Mouse (Mus musculus): Measurements from ENCODE around the gene Tent5c.

Gene Tent5c

DNA sequence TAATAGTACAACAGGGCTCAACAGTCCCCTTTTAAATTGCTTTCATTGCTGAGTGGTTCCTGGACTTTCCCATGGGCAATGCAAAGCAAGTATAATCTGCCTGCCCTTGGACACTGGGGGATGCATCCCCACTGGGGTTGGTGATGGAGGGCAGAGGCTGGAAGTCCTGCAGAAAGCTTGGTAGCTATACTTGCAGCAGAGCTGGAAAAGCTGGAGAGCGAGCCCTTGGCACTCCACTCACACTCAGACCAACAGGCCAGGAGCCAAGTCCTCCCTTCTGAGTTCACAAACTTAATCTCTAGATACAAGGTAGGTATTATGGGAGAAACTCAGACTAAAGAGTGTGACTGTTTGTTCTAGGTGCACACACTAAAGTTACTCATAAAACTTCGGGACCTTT, 2.1 kb downstream of the Tent5c start:
- DNase-seq (ENCODE audit: low read depth, low spot score): no peak

DNA sequence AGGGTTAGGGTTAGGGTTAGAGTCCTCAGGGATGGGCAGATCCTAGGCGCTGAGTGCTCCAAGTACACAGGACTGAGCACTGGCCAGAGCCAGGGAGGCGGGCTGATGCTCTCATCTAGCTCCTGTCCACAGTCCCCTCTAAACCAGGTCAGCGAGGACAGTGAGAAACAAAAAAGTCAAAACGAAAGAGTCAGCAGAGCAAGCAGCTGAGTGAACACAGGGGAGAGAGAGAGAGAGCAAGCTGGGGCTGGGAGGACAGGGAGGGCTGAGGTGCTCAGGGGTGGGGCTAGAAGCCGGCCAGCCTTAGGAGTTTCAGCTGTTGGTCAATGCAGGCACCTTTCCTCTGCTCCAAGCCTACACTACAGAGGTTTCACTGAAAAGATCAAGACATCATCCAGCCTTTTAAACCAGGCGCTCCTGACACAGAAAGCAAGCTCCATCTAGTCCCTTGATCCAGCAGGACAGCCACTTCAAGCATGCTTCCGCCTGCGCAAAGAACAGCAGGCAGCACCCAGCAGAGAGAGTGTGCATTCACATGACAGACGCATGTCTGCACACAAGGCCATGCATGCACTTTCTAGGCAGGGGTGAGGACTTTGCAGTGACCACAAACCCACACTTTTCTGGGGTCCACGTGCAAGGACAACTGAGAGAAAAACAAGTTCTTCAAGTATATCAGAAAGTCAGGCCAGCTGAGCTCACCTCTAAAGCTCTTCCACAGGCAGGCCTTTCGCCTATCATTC, 3.6 kb downstream of the Tent5c start:
- peak; percentile 30 for DNase-seq (ENCODE audit: low read depth, low spot score)

DNA sequence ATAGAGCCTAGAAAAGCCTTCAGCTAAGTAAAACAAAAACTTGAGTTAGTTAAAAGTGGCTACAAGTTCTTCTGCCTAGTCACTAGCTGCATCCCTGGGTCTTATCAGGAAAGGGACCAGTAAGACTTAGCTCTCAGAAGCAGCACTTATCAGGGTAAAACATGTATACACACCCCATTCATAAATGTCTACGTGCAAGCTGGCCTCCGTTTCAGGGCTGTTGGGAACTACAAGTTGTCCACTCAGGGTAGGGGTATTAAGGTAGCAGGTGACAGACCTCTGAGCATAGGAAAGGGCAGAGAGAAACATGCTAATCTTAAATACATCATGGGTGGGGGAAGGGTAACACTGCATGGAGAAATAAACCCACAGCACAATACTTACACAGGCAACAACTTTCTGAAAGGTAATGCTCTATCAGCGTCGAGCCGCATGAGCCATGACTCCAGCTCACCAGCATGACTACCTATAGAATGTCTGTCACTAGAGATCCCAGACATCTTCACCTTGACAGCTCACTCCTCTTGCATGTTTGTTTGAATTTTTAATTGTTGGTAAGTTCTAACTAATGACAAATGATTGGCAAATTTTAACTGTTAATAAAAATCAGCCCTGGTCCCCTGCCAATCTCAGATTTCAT, 6.0 kb downstream of the Tent5c start:
- no peak for DNase-seq (ENCODE audit: low read depth, low spot score)

DNA sequence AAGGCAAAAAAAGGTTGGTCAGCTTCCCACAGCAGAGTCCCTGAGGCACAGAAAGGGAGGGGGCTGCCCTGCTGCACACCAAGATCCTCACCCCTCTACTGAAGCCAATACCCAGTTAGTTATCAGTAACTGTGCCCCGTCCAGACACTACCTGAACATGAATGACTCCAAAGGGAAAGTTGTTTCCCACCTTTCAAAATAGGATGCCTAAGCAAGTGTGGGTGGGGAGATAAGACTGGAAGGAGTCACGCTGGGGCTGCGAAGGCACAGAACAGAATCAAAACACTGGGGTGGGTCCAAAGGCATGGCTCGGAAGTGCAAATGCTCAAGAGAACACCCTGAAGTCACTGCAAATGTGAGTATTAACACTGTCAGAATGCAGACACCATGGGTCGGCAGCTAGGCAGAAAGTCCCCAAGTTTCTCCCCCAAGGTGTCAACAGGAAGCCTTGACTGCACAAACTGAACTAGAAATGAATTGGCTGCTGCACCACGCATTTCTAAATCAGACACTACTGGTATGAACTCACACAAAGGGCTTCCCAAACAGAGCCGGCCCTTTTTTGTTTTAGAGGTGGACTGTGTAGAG, 6.7 kb downstream of the Tent5c start:
- DNase-seq (ENCODE audit: low read depth, low spot score): peak; percentile 55

DNA sequence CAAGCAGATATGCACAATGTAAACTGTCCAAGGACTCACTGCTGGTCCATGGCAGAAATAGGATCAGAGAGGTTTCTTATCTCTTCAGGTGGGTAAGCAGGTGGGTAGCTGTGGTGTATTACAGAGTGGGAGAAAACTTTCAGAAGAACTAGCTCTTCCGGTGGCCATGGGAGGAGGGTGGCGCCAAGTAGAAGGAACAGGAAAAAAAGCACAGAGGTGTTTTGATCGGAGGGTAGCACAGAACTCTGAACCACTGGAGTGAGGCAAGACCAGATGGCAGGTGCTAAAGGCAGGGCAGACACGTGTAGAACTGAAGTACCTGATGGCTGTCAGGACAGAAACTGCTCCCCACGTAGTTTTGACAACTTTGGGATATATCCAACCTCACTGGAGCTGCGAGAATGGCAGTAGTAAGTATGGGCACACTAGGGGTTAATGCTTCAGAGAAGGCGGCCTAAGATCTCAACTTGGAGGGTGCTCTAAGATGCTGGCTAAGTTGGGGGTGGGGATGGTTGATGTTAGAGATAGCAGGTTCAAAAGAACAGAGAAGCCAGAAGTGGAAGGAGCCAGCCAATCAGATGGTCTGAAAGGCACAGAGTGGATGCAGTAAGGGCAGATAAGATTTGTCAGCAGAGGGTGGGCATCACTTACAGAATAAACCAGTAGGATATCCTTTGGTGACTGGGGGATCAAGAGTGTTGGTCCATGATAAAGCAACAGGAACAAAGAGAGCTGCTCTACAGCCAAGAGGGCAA, 8.7 kb downstream of the Tent5c start:
- DNase-seq (ENCODE audit: low read depth, low spot score): peak; percentile 53

DNA sequence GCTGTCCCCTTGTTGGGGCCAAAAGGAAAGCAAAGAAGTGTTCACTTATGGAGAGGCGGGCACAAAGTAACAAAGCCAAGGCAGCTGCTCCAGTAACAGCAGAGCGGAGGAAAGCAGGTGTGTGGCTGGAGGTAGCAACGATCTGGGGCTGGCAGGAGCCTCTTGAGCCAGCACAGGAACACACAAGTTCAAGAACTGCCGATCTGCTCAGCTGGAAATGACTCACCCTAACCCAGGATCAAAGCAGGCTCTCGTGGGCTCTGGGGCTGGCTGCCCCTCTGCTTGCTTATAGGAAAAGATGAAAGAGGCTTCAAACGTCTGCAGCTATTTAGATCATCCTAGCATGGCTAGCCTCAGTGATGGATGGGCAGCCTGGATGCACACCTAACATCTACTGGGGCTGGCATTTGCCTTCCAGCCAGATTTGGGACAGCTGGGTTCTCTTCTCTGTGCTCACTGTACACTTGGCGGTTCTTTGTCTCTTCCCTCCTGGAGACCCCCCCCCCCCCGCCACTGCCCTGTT, 14.1 kb downstream of the Tent5c start:
- DNase-seq (ENCODE audit: low read depth, low spot score): peak; percentile 54

DNA sequence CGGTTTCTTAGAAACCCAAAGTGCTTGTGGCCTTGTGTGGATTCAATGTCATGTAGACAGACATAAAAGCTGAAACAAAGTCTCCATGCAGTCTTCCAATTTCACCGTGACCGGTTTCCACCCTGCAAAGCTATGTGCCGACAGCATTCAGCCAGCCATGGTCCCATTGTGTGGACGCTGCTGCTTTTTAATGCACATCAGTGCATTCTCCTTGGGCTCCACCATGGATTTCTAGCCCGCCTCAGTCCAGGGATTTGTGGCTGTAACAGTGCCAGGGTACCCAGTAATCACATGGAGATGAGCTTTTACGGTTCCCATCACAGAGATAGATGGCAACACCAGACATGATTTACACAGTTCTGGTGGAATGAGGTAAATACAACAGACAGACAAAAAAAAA, 14.6 kb downstream of the Tent5c start:
- no peak for DNase-seq (ENCODE audit: low read depth, low spot score)

DNA sequence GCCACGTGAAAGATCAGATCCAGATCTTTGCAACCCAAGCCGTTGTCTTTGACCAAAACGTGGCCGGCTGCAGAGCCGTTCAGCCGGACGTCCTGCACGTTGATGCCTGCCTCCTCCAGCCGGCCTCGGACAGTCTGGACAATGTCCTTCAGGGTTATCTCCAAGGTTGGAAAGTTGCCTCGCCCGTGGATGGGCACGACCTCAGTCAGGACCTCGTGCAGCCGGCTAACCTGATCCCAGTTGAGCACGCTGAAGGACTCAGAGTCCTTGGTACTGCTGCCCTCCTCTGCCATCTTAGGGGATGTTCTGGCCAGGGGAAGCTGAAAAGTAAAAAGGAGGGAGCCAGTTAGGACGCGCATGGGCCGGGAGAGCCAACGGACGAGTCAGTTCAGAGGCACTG, 16.0 kb downstream of the Tent5c start:
- DNase-seq (ENCODE audit: low read depth, low spot score): no peak

DNA sequence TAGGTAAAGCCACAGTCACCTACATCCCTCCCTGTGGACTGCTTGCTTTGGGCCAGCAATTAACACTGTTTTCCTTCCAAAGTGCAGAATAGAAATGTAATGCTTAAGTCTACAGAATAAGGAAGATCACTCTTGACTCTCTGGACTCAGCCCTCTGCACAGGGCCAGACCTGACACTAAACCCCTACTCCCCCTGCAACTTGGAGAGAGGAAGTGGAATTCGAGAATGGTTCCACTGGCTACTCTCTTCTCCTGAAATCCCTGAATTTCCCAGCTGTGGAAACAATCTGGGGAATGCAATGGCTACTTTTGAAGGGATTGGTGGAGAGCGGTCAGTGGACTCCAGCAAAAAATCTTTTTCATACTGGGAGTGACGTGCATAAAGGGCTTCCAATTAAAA, 18.2 kb downstream of the Tent5c start:
- DNase-seq (ENCODE audit: low read depth, low spot score): no peak

DNA sequence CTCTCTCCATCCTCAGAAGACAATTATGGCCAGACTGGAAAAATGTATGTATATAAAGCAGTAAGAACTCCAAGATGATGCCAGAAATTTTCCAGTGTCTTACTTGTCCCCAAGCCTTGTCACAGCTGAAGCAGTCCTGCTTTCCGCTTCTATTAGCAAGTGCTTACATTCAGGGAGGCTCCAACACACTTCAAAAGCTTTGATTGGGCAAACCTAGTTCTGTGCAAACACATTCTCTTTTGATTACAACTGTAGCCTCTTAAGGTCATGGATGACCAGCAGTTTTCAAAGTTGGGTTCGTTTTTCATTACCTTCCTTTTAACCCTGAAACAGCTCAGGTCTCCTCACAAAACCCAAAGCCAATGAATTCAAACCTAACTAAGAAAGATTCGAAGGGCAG, 19.0 kb downstream of the Tent5c start:
- no peak for DNase-seq (ENCODE audit: low read depth, low spot score)

DNA sequence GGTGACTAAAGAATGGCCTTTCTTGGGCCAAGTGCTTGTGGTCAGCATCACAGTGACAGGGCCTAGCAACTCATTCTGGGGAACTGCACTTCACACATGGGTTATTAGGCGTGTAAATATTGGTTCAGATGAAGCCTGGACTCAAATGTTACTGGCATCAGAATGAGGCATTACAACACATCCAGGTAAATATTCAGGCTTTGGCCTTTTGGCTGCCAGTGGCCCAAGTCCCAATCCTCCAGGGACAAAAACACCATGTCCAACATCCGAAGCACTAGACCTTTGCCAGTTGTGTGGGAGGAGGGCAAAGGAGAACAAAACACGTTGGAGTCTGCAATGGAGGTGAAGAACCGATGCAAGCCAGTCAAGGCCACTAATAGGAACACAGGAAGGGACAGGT, 22.6 kb downstream of the Tent5c start:
- no peak for DNase-seq (ENCODE audit: low read depth, low spot score)

DNA sequence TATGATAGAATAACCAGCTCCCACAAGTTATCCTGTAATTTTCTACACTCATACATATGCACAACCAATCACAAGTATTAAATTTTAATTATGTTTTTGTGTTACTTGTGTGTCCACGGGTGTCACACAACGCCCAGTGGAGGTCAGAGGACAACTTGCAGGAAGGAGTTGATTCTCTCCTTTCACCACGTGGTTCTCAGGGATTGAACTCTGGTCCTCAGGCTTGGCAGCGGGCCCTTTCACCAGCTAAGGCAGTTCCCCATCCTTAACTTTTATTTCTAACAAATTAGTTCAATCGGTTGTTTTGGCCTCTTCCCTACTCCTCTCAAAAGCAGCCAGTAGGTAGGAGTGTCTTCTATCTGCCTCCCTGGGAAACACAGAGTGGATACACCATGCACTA, 24.5 kb downstream of the Tent5c start:
- no peak for DNase-seq (ENCODE audit: low read depth, low spot score)

DNA sequence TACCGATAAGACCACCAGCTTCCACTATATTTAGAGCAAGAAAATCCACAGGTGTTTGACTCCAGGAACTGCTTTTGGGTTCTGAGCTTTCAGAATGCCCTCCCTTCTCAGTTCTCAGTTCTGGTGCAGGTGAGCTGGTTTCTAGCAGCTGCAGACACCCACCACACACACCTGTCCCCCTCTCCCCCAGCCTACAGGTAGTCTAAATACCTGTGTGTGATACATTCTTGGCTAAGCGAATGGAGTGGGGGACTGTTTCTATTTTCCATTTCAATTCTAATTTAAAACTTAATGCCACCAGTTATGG, 25.2 kb downstream of the Tent5c start:
- no peak for DNase-seq (ENCODE audit: low read depth, low spot score)

DNA sequence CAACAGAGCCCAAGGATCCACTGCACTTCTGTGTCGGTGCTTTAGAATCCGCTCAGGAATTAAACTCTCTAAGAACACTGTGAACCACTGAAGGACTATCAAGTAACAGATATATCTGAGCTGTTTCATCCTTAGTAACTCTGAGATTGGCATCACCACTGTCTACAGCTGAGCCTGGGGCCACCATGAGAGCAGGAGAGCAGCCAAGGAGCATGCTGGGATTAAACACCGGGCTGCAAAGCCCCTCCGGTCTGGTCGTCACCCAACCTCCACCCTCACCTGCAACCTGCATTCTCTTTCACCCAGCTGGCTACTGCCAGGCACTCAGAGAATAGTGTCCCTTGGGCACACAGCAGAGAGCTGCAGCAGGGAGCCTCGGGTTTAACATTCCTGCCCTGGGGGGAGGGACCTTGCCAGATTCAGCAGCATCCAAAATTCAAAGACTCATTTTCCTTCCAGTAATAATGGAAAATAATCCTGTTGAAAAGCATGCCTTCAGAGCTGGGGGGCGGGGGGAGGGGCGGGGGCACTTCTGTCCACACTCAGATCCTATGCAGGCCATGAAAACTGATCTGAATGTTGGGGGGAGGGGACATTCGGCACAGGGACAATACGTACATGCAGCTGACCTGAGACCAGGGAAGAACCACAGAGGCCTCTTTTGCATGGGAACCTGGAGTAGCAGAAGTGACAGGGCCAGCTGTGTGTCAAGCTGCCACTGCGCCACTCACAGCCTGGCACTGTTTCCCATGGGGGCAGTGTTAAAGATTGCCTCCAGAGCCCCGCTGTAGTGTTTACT, 25.8 kb downstream of the Tent5c start:
- DNase-seq (ENCODE audit: low read depth, low spot score): no peak

DNA sequence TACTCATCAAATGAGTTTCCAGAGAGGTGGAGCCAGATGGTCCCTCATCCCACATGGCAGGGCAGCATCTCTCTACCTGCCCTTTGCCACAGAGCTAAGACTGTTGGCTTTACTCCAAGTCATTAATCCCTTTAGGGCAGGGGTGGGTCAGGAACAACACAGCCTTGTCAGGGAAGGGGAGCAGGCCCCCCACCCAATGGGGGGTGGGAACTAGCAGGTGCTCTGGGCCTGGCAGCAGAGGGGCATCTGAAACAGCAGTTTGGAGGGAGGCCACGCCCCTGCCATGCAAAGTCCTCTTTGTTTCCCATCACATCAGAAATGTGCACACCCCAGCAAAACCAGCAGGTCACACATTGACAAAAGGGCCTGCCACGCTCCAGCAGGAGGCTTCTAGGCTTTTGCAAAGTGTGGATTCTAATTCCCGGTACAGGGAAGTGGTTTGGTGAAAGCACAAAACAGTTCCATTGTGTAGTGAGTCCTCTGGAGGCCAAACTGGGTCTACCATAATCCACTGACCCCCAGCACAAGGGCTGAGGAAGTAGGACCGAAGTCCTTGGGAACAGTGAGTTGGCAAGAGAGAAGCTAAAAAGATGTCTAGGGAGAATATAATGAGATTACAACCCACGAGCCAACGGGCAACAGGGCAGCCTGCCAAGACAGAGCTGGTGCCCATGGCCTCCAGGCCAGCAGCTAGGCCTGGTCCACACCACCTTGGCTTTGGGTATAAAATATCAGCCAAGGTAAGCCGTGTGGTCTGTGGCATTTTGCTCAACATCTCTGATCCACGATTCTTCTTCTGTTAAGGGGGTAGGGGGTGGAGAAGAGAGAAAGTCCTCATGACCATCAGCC, 26.7 kb downstream of the Tent5c start:
- no peak for DNase-seq (ENCODE audit: low read depth, low spot score)

DNA sequence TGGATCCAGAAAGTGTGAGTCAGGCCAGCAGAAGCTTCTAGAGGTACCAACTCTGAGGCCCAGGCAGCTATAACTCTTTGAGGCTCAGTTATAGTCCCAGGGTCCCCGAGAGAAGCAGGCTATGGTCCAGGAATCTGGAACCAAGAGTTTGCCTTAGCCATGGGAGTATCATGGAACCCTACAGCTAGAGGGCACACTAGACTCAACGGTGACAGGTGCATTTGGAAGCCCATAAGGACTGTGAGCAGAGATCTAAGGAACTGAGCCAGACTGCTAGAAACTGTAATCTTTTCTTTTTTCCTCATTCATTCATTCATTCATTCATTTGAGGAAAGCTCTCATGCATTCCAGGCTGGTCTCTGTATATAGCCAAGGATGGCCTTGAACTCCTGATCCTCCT, 28.6 kb downstream of the Tent5c start:
- peak; percentile 36 for DNase-seq (ENCODE audit: low read depth, low spot score)

DNA sequence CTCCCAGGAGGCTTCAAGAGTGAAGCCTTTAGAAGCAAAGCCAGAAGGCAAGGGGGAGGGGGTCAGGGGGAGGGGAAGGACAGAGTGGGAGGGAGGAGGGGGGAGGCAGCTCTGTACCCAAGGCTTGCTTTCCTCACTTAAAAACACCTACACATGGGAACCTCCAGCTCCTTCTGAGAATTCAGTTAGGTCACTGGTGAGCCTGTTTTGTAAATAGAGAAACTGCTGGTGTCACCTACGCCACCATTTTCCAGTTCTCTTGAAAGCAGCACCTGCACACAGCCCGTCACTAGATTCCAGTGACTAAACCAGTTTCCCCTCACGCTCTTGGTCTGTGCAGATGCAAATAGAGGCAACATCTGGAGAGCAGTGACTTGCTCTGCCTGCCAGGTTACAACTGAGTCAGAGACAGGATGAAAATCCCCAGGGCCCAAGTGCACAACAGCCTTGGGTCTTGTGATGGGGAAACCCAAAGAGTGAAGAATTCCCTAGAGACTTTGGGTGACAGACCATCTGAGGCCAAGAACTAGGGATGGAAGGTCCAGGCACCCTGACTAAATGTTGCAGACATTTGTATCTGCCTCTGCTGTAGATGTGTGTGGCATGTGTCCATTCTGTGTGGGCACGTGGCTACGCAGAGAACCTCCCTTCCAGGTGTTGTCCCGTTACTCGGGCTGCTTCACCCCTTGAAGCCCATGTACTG, 45.2 kb downstream of the Tent5c start:
- DNase-seq (ENCODE audit: low read depth, low spot score): peak; percentile 35

DNA sequence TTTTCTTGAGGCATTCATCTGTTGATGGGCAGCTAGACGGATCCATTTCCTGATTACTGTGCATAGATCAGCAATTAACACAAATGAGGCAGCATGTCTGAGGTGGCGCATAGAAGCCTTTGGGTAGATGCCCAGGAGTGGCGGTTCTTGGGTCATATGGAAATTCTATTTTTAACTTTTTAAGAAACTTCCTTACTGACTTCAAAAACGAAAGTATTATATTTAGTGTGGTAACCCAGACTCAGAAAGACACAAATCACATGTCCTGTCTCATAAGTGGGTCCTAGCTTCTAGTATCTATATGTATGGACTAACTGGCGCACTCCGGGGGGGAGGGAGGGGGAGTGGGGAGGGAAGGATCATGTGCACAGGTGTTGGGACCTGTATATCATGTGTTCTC, 46.6 kb downstream of the Tent5c start:
- peak; percentile 54 for DNase-seq (ENCODE audit: low read depth, low spot score)

DNA sequence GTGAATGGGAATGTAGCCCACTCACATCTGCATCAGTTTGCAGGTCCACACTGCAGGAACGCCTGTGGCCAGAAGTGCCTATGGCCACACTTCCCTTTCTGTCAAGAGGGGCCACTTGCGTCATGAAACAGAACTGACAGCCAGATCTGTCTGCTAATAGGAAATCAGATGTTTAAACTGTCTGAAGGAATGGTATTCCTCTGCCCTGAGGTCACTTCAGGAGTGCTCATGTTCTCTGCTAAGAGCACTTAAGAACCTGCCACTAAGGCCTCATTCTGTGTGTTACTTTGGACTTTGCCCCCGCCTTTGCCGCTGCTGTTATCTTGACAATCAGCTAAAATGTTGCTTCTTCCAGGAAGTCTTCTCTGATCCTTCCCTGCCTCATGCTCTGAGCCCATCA, 48.4 kb downstream of the Tent5c start:
- DNase-seq (ENCODE audit: low read depth, low spot score): no peak

DNA sequence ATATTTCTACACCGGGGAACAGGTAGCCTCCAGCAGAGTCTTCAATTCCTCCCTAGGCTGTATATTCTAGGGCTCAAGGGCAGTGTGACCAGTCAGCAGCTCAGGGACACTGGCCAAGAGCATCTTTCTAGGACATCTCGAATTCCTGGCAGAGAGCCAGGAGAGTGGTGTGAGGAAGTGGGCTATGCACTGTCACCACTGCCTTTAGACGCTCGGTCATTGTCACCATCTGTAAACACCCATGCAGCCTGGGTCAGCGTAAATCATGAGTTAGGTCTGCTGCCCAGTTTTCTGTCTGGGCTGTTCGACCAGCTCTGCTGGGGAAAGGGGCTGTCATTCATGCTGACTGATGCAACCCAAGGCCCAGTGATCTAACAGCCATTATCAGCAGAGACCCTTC, 49.1 kb downstream of the Tent5c start:
- DNase-seq (ENCODE audit: low read depth, low spot score): no peak
